Mouse (Mus musculus): ENCODE measurements around the gene Ccdc124. TPM values are rescaled to one million over a fixed set of nuclear protein-coding genes. Genes with fewer than 3 reads are reported as not detected.

Ccdc124 gene
- polyA plus RNA-seq, 1 experiment from 2014 or later: 182 TPM

DNA sequence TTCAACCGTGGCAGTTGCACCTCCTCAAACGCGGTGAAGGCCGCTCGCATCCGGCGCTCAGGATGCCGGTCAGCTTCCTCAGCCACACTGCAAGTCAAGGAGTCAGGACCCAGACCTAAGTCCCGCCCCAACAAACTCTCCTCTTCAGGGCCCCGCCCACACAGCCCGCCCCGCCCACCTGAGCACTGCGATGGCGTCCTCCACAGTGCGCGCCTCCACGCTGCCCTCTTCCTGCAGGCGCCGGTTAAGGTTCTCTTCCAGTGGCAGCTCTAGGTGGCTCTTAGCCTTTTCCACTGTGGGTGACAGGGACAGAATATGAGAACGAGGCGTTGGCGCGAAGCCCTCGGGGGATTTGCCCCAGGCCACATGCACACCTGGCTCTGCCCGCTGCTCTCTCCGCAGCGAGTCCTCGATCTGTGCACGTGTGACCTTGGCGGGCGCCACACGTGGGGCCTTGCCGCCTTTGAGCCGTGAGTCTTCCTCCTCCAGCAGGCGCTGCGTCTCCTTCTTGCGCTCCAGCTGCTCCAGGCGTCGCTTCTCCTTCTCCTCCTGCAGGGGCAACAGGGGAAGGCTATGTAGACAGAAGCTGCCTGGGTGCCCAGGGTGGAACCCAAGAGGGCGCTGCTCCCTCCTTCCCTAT is 5.1 kb downstream of the Ccdc124 start:
- WGBS: 14% methylated on average over 40 of the region's 40 CpGs

GRCm38 (mm10) chr8:70866566-70866965 is 7.2 kb downstream of the Ccdc124 start:
- Histone ChIP-seq H3K9me3 (replicated peaks; ENCODE audit: control insufficient read depth, low read length) (no peaks in the 10 kb centered on the region), H3K9ac (ENCODE audit: low read length) (no peak overlapping the region; the same call in 1 of the 2 replicates), H3K27ac (ENCODE audit: low read depth, low read length) (peak overlapping the region; percentile 93; the same call in 1 of the 2 replicates), H3K4me3 (ENCODE audit: low read depth, low read length) (no peak overlapping the region; the same call in 1 of the 2 replicates), H3K4me2 (ENCODE audit: low read length) (no peak overlapping the region), H3K4me1 (ENCODE audit: control insufficient read depth, insufficient read depth, low read length) (peaks cover 32% of the 10 kb centered on the region), H3K27me3 (replicated peaks; ENCODE audit: control insufficient read depth, insufficient read depth, low read length) (no peaks in the 10 kb centered on the region), H3K36me3 (ENCODE audit: control insufficient read depth, insufficient read depth, low read length) (peaks cover 9% of the 10 kb centered on the region)
- 84% methylated on average over 7 of the region's 7 CpGs for WGBS
- ATAC-seq (no peak), DNase-seq (ENCODE audit: low spot score) (no peak)

More for the DNA sequence above, 5.1 kb downstream of the Ccdc124 start:
- no peak for ATAC-seq
- H3K36me3 ChIP-seq (ENCODE audit: control insufficient read depth, insufficient read depth, low read length): peaks cover 9% of the 10 kb centered on the region
- peak overlapping the region; percentile 46 for H3K27ac ChIP-seq (ENCODE audit: low read depth, low read length)
- DNase-seq (ENCODE audit: low spot score): peak; percentile 41
- H3K4me1 ChIP-seq (ENCODE audit: control insufficient read depth, insufficient read depth, low read length): peaks cover 31% of the 10 kb centered on the region
- H3K4me2 ChIP-seq (ENCODE audit: low read length): peak overlapping the region; percentile 28
- peak overlapping the region; percentile 48; the same call in 1 of the 2 replicates for H3K9ac ChIP-seq (ENCODE audit: low read length)
- H3K27me3 ChIP-seq (replicated peaks; ENCODE audit: control insufficient read depth, insufficient read depth, low read length): no peaks in the 10 kb centered on the region
- H3K9me3 ChIP-seq (replicated peaks; ENCODE audit: control insufficient read depth, low read length): no peaks in the 10 kb centered on the region
- no peak overlapping the region for H3K4me3 ChIP-seq (ENCODE audit: low read depth, low read length)

GRCm38 (mm10) chr8:70866001-70866520 is 7.7 kb downstream of the Ccdc124 start:
- H3K9ac ChIP-seq (ENCODE audit: low read length): peak overlapping the region; percentile 66
- 7% methylated on average over 12 of the region's 12 CpGs for WGBS
- no peaks in the 10 kb centered on the region for H3K27me3 ChIP-seq (replicated peaks; ENCODE audit: control insufficient read depth, insufficient read depth, low read length)
- no peaks in the 10 kb centered on the region for H3K9me3 ChIP-seq (replicated peaks; ENCODE audit: control insufficient read depth, low read length)
- DNase-seq (ENCODE audit: low spot score): no peak
- peaks cover 33% of the 10 kb centered on the region for H3K4me1 ChIP-seq (ENCODE audit: control insufficient read depth, insufficient read depth, low read length)
- peak; percentile 16 for ATAC-seq
- H3K4me2 ChIP-seq (ENCODE audit: low read length): peak overlapping the region; percentile 76
- peak overlapping the region; percentile 43 for H3K4me3 ChIP-seq (ENCODE audit: low read depth, low read length)
- H3K27ac ChIP-seq (ENCODE audit: low read depth, low read length): peak overlapping the region; percentile 93
- H3K36me3 ChIP-seq (ENCODE audit: control insufficient read depth, insufficient read depth, low read length): peaks cover 9% of the 10 kb centered on the region

- Histone ChIP-seq H3K36me3 (ENCODE audit: control insufficient read depth, insufficient read depth, low read length) (peaks cover 9% of the 10 kb centered on the region), H3K4me3 (ENCODE audit: low read depth, low read length) (peak overlapping the region; percentile 43), H3K27me3 (replicated peaks; ENCODE audit: control insufficient read depth, insufficient read depth, low read length) (no peaks in the 10 kb centered on the region), H3K9me3 (replicated peaks; ENCODE audit: control insufficient read depth, low read length) (no peaks in the 10 kb centered on the region), H3K27ac (ENCODE audit: low read depth, low read length) (peak overlapping the region; percentile 98), H3K4me2 (ENCODE audit: low read length) (peak overlapping the region; percentile 76), H3K4me1 (ENCODE audit: control insufficient read depth, insufficient read depth, low read length) (peaks cover 33% of the 10 kb centered on the region), H3K9ac (ENCODE audit: low read length) (peak overlapping the region; percentile 66)
- under 1% methylated on average over 46 of the region's 46 CpGs for WGBS
- ATAC-seq: peak; percentile 87
- peak; percentile 100 for DNase-seq (ENCODE audit: low spot score)
Measured at GRCm38 (mm10) chr8:70865350-70866000, 8.3 kb downstream of the Ccdc124 start.

GRCm38 (mm10) chr8:70864712-70865221 is 9.0 kb downstream of the Ccdc124 start:
- ATAC-seq: peak; percentile 18
- under 1% methylated on average over 24 of the region's 24 CpGs for WGBS
- no peaks in the 10 kb centered on the region for H3K9me3 ChIP-seq (replicated peaks; ENCODE audit: control insufficient read depth, low read length)
- peak overlapping the region; percentile 43 for H3K4me3 ChIP-seq (ENCODE audit: low read depth, low read length)
- peak overlapping the region; percentile 98 for H3K27ac ChIP-seq (ENCODE audit: low read depth, low read length)
- peak overlapping the region; percentile 65 for H3K9ac ChIP-seq (ENCODE audit: low read length)
- DNase-seq (ENCODE audit: low spot score): peak; percentile 47
- H3K36me3 ChIP-seq (ENCODE audit: control insufficient read depth, insufficient read depth, low read length): peaks cover 9% of the 10 kb centered on the region
- no peaks in the 10 kb centered on the region for H3K27me3 ChIP-seq (replicated peaks; ENCODE audit: control insufficient read depth, insufficient read depth, low read length)
- peaks cover 33% of the 10 kb centered on the region for H3K4me1 ChIP-seq (ENCODE audit: control insufficient read depth, insufficient read depth, low read length)
- H3K4me2 ChIP-seq (ENCODE audit: low read length): peak overlapping the region; percentile 76

DNA sequence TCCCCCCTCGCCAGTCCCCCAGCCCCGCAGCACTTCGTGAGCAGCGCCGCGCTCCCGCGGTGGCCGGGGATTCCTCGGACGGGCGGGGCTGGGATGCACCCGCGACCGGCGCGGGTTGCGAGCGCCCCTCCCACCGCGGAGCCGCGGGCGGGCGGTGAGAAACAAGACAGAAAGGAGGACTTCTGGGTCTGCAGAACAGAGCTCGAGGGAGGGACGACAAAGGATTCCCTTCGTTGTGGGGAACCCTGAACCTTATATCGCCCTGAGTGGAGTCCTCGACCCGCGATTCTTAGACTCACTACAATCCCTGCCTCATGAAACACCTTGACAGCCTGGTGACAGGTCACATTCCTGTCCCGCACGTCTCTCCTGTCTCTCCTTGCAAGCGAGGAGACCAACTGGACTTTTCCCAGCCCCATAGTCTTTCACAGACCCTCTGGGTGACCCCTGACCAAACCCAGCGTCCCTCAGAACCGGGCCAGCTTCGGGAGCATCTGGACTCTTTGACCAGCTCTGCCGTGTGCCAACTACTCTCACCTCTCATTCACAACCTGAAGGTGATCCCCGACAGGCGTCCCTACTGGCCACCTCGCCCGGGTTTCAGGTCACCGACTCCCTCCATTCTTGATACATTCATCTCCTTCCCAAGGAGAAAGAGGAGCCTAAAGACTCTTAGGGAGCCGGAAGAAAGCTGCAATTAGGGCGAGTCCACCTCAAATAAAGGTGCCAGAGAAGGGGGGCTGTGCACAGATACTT is 9.6 kb downstream of the Ccdc124 start:
- Histone ChIP-seq H3K9me3 (replicated peaks; ENCODE audit: control insufficient read depth, low read length) (no peaks in the 10 kb centered on the region), H3K4me1 (ENCODE audit: control insufficient read depth, insufficient read depth, low read length) (peaks cover 30% of the 10 kb centered on the region), H3K4me3 (ENCODE audit: low read depth, low read length) (peak overlapping the region; percentile 43), H3K36me3 (ENCODE audit: control insufficient read depth, insufficient read depth, low read length) (peaks cover 9% of the 10 kb centered on the region), H3K9ac (ENCODE audit: low read length) (peak overlapping the region; percentile 65), H3K27ac (ENCODE audit: low read depth, low read length) (peak overlapping the region; percentile 98), H3K4me2 (ENCODE audit: low read length) (peak overlapping the region; percentile 76), H3K27me3 (replicated peaks; ENCODE audit: control insufficient read depth, insufficient read depth, low read length) (no peaks in the 10 kb centered on the region)
- DNase-seq (ENCODE audit: low spot score) (peak; percentile 64), ATAC-seq (no peak)
- 1% methylated on average over 46 of the region's 46 CpGs for WGBS

DNA sequence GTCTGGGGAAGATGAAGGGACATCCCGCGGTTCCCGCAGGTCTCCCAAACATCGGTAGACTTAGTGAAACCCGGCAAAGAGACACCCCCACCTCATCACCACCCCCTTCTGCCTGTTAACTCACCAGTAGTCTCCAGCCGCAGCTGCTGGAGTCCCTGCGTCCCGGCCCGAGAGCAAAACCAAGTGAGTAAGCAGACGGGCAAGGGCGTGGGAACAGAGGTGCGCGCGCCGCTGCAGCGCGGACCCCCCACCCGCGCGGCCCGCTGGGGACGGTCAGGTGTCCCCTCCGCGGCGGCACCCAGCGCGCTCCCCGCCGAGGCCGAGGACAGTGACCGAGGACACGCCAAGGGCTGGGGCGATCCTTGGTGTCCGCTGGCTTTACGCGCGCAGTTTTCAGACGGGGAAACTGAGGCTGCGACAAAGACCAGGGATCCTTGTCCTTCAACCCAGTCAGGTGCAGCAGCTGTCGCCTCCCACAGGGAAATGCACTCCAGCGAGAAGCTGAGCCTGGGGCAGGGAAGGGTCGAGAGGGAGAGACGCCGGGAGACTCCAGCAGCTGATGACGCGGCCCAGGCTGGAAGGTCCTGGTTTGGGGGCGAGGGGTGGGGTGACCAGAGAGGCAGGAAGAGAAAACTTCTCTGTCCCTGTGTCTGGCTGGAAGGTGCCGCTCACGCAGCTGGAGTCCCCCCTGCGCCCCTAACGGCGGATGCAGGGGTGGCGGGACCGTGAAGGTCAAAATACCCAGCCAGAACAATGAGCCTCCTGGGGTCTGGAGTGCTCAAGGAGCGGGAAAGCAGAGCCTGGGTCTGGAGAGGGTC is 10.7 kb downstream of the Ccdc124 start, which contains the start of gene Kcnn1:
TSS of gene Kcnn1 (minus strand) at position 435 of the 818 bp plus-strand sequence.
- Histone ChIP-seq H3K4me1 (ENCODE audit: control insufficient read depth, insufficient read depth, low read length) (peaks cover 25% of the 10 kb centered on the region), H3K27me3 (replicated peaks; ENCODE audit: control insufficient read depth, insufficient read depth, low read length) (no peaks in the 10 kb centered on the region), H3K4me2 (ENCODE audit: low read length) (peak within 1 kb of the TSS; percentile 76), H3K9me3 (replicated peaks; ENCODE audit: control insufficient read depth, low read length) (no peaks in the 10 kb centered on the region), H3K4me3 (ENCODE audit: low read depth, low read length) (peak within 1 kb of the TSS; percentile 43), H3K9ac (ENCODE audit: low read length) (peak within 1 kb of the TSS; percentile 65), H3K36me3 (ENCODE audit: control insufficient read depth, insufficient read depth, low read length) (peaks cover 1% of the 10 kb centered on the region), H3K27ac (ENCODE audit: low read depth, low read length) (peak within 1 kb of the TSS; percentile 98)
- ATAC-seq (no peak), DNase-seq (ENCODE audit: low spot score) (peak; percentile 46)
- 0% methylated on average over 54 of the region's 55 CpGs for WGBS

GRCm38 (mm10) chr8:70857516-70857915 is 16.2 kb downstream of the Ccdc124 start:
- peak overlapping the region; percentile 13; the same call in 1 of the 2 replicates for H3K9ac ChIP-seq (ENCODE audit: low read length)
- no peak overlapping the region for H3K4me3 ChIP-seq (ENCODE audit: low read depth, low read length)
- ATAC-seq: no peak
- peak overlapping the region; percentile 83 for H3K4me2 ChIP-seq (ENCODE audit: low read length)
- no peaks in the 10 kb centered on the region for H3K9me3 ChIP-seq (replicated peaks; ENCODE audit: control insufficient read depth, low read length)
- WGBS: 6% methylated on average over 4 of the region's 4 CpGs
- peaks cover 11% of the 10 kb centered on the region; the same call in 1 of the 2 replicates for H3K36me3 ChIP-seq (ENCODE audit: control insufficient read depth, insufficient read depth, low read length)
- H3K27me3 ChIP-seq (replicated peaks; ENCODE audit: control insufficient read depth, insufficient read depth, low read length): no peaks in the 10 kb centered on the region
- DNase-seq (ENCODE audit: low spot score): peak; percentile 42
- peaks cover 13% of the 10 kb centered on the region; the same call in 1 of the 2 replicates for H3K4me1 ChIP-seq (ENCODE audit: control insufficient read depth, insufficient read depth, low read length)
- H3K27ac ChIP-seq (ENCODE audit: low read depth, low read length): no peak overlapping the region; the same call in 1 of the 2 replicates
